Mouse (Mus musculus): Measurements from ENCODE around the gene Aloxe3. TPM values are rescaled to one million over a fixed set of nuclear protein-coding genes. Genes with fewer than 3 reads are reported as not detected.

The Aloxe3 gene
- total RNA-seq, 1 experiment = 0.49 TPM

GRCm38 (mm10) chr11:69102403-69102725, 23.3 kb upstream of the Aloxe3 start:
- H3K36me3 ChIP-seq (ENCODE audit: control insufficient read depth, insufficient read depth, low read length, poor library complexity, severe bottlenecking) = peaks cover 61% of the 10 kb centered on the region
- no peak overlapping the region for H3K9ac ChIP-seq (ENCODE audit: insufficient read depth, low read depth, low read length, poor library complexity, severe bottlenecking)
- in situ Hi-C loops (cut with MboI; ENCODE audit: low sequenced_read_pairs in 2 of 2, unreplicated experiment in 2 of 2) = no loop called here
- H3K9me3 ChIP-seq (ENCODE audit: control insufficient read depth, insufficient read depth, low read depth, low read length) = no peaks in the 10 kb centered on the region
- H3K4me1 ChIP-seq (ENCODE audit: control insufficient read depth in 2 of 2, insufficient read depth in 2 of 2, low read length in 2 of 2, poor library complexity in 1 of 2) = peaks cover 7 to 11% of the 10 kb centered on the region in 2 experiments; a peak in 3 of 4 replicates
- TF ChIP-seq MAFK (IDR thresholded peaks at IDR 0.05; ENCODE audit: insufficient read depth, low read depth, low read length) (no peak), ZNF384 (IDR thresholded peaks at IDR 0.05; ENCODE audit: low read depth, low read length) (no peak), CHD2 (IDR thresholded peaks at IDR 0.05; ENCODE audit: low read depth, low read length) (no peak), HCFC1 (IDR thresholded peaks at IDR 0.05; ENCODE audit: borderline replicate concordance, insufficient read depth, low read length) (no peak), ZC3H11A (IDR thresholded peaks at IDR 0.05; ENCODE audit: borderline replicate concordance, low read depth, low read length) (no peak)
- H3K4me3 ChIP-seq (ENCODE audit: insufficient read depth in 1 of 2, low read depth in 1 of 2, low read length in 2 of 2, poor library complexity in 1 of 2, severe bottlenecking in 1 of 2) = no peak overlapping the region
- DNase-seq (ENCODE audit: low read depth, low spot score) = no peak
- no peak overlapping the region for H3K27ac ChIP-seq (ENCODE audit: insufficient read depth, low read depth, low read length, poor library complexity, severe bottlenecking)

- no peak overlapping the region for H3K9ac ChIP-seq (ENCODE audit: insufficient read depth, low read depth, low read length, poor library complexity, severe bottlenecking)
- TF ChIP-seq ZC3H11A (IDR thresholded peaks at IDR 0.05; ENCODE audit: borderline replicate concordance, low read depth, low read length) (no peak), HCFC1 (IDR thresholded peaks at IDR 0.05; ENCODE audit: borderline replicate concordance, insufficient read depth, low read length) (no peak), CHD2 (IDR thresholded peaks at IDR 0.05; ENCODE audit: low read depth, low read length) (no peak), MAFK (IDR thresholded peaks at IDR 0.05; ENCODE audit: insufficient read depth, low read depth, low read length) (no peak), ZNF384 (IDR thresholded peaks at IDR 0.05; ENCODE audit: low read depth, low read length) (no peak)
- in situ Hi-C loops (cut with MboI; ENCODE audit: low sequenced_read_pairs in 2 of 2, unreplicated experiment in 2 of 2) = no loop called here
- H3K4me3 ChIP-seq (ENCODE audit: insufficient read depth in 1 of 2, low read depth in 1 of 2, low read length in 2 of 2, poor library complexity in 1 of 2, severe bottlenecking in 1 of 2) = no peak overlapping the region
- no peak for DNase-seq (ENCODE audit: low read depth, low spot score)
- H3K36me3 ChIP-seq (ENCODE audit: control insufficient read depth, insufficient read depth, low read length, poor library complexity, severe bottlenecking) = peaks cover 65% of the 10 kb centered on the region
- H3K27ac ChIP-seq (ENCODE audit: insufficient read depth, low read depth, low read length, poor library complexity, severe bottlenecking) = no peak overlapping the region
- peaks cover 3 to 5% of the 10 kb centered on the region in 2 experiments; a peak in 2 of 4 replicates for H3K4me1 ChIP-seq (ENCODE audit: control insufficient read depth in 2 of 2, insufficient read depth in 2 of 2, low read length in 2 of 2, poor library complexity in 1 of 2)
- H3K9me3 ChIP-seq (ENCODE audit: control insufficient read depth, insufficient read depth, low read depth, low read length) = no peaks in the 10 kb centered on the region
These were observed 22.6 kb upstream of the Aloxe3 start for GRCm38 (mm10) chr11:69103121-69103520.

- in situ Hi-C loops (cut with MboI; ENCODE audit: low sequenced_read_pairs in 2 of 2, unreplicated experiment in 2 of 2) = no loop called here
- H3K27ac ChIP-seq (ENCODE audit: insufficient read depth, low read depth, low read length, poor library complexity, severe bottlenecking) = no peak overlapping the region
- no peak overlapping the region for H3K9ac ChIP-seq (ENCODE audit: insufficient read depth, low read depth, low read length, poor library complexity, severe bottlenecking)
- H3K4me1 ChIP-seq (ENCODE audit: control insufficient read depth in 2 of 2, insufficient read depth in 2 of 2, low read length in 2 of 2, poor library complexity in 1 of 2) = no peaks in the 10 kb centered on the region; a peak in 1 of 4 replicates
- no peak overlapping the region for H3K4me3 ChIP-seq (ENCODE audit: insufficient read depth in 1 of 2, low read depth in 1 of 2, low read length in 2 of 2, poor library complexity in 1 of 2, severe bottlenecking in 1 of 2)
- H3K36me3 ChIP-seq (ENCODE audit: control insufficient read depth, insufficient read depth, low read length, poor library complexity, severe bottlenecking) = peaks cover 65% of the 10 kb centered on the region
- no peaks in the 10 kb centered on the region for H3K9me3 ChIP-seq (ENCODE audit: control insufficient read depth, insufficient read depth, low read depth, low read length)
- DNase-seq (ENCODE audit: low read depth, low spot score) = no peak
- TF ChIP-seq MAFK (IDR thresholded peaks at IDR 0.05; ENCODE audit: insufficient read depth, low read depth, low read length) (no peak), ZC3H11A (IDR thresholded peaks at IDR 0.05; ENCODE audit: borderline replicate concordance, low read depth, low read length) (no peak), CHD2 (IDR thresholded peaks at IDR 0.05; ENCODE audit: low read depth, low read length) (no peak), HCFC1 (IDR thresholded peaks at IDR 0.05; ENCODE audit: borderline replicate concordance, insufficient read depth, low read length) (no peak), ZNF384 (IDR thresholded peaks at IDR 0.05; ENCODE audit: low read depth, low read length) (no peak)
These were observed 21.9 kb upstream of the Aloxe3 start for GRCm38 (mm10) chr11:69103531-69104435.

DNA sequence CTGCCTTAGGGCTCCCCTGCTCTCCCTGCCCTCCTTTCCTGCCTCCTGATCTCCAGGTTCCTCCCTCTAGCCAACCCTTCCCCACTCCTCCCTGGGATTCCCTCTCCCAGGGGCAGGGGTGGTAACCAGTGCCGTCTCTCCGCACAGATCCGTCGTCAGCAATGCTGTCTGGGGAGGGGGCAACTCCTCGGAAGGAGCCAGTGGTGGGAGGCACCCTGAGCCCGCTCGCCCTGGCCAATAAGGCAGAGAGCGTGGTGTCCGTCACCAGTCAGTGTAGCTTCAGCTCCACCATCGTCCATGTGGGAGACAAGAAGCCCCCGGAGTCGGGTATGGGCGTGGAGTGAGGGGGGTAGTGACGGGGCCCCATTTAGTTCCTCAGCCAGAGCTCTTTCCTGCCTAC, 21.2 kb upstream of the Aloxe3 start:
- H3K4me3 ChIP-seq (ENCODE audit: insufficient read depth in 1 of 2, low read depth in 1 of 2, low read length in 2 of 2, poor library complexity in 1 of 2, severe bottlenecking in 1 of 2) = no peak overlapping the region
- no peak overlapping the region for H3K27ac ChIP-seq (ENCODE audit: insufficient read depth, low read depth, low read length, poor library complexity, severe bottlenecking)
- peaks cover 65% of the 10 kb centered on the region for H3K36me3 ChIP-seq (ENCODE audit: control insufficient read depth, insufficient read depth, low read length, poor library complexity, severe bottlenecking)
- DNase-seq (ENCODE audit: low read depth, low spot score) = no peak
- no peak overlapping the region for H3K9ac ChIP-seq (ENCODE audit: insufficient read depth, low read depth, low read length, poor library complexity, severe bottlenecking)
- no peaks in the 10 kb centered on the region for H3K9me3 ChIP-seq (ENCODE audit: control insufficient read depth, insufficient read depth, low read depth, low read length)
- in situ Hi-C loops (cut with MboI; ENCODE audit: low sequenced_read_pairs in 2 of 2, unreplicated experiment in 2 of 2) = no loop called here
- TF ChIP-seq HCFC1 (IDR thresholded peaks at IDR 0.05; ENCODE audit: borderline replicate concordance, insufficient read depth, low read length) = no peak
- no peak for TF ChIP-seq CHD2 (IDR thresholded peaks at IDR 0.05; ENCODE audit: low read depth, low read length)
- TF ChIP-seq ZC3H11A (IDR thresholded peaks at IDR 0.05; ENCODE audit: borderline replicate concordance, low read depth, low read length) = no peak
- TF ChIP-seq ZNF384 (IDR thresholded peaks at IDR 0.05; ENCODE audit: low read depth, low read length) = no peak
- no peak for TF ChIP-seq MAFK (IDR thresholded peaks at IDR 0.05; ENCODE audit: insufficient read depth, low read depth, low read length)
- H3K4me1 ChIP-seq (ENCODE audit: control insufficient read depth in 2 of 2, insufficient read depth in 2 of 2, low read length in 2 of 2, poor library complexity in 1 of 2) = peaks cover 0 to 5% of the 10 kb centered on the region in 2 experiments; a peak in 1 of 4 replicates

Data from ES-E14 (cell line).